Mouse (Mus musculus) granulocyte monocyte progenitor cell, adult 5-6 weeks (primary cell): ENCODE data around the gene Muc3. TPM values are rescaled to one million over a fixed set of nuclear protein-coding genes. Genes with fewer than 3 reads are reported as not detected.
"Not testable (repeated sequence)": the region's sequence is repeated elsewhere in the genome, so short reads cannot be mapped to it uniquely, and the experiment has no call there.

ENCODE experiments used
- ATAC-seq: replicated peaks from 2 replicates; pipeline ENCODE4 v1.8.0; 2016; ENCODE audit warnings: mild to moderate bottlenecking, moderate TSS enrichment, inconsistent platforms; ENCODE audit not compliant: poor library complexity, severe bottlenecking
- total RNA-seq, 2 experiments: library from RNA; stranded (forward) in 1 of 2; stranded (reverse) in 1 of 2; fragments of 200-712, 200-1000 nt in 1 of 2; fragments of >200 nt in 1 of 2; fragmentation: Nextera tagmentation in 1 of 2; gene quantifications; 2 replicates each; pipeline ENCODE4 v1.2.3; 2014 to 2017

Muc3 gene
- total RNA-seq, 2 experiments from 2014 or later, result not detected

DNA sequence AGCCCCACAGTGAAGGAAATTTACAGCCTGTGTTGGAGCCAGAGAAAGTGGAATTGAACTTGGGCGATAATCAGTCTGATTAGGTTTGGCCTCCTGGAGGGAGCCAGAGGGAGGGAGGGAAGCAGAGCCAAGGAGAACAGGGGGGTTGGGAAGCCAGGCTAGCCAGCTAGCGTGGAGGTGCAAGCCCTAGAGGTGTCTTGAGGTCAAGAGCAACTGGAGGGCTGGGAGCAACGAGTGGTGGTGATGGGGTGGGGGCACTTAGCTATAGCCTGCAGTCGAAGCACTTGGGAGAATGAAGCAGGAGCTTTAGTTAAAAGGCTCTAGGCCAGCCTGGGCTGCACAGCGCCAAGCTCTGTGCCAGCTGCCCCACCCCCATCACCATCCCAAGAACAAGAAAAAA, 19.8 kb downstream of the Muc3 start:
- no peak for ATAC-seq

DNA sequence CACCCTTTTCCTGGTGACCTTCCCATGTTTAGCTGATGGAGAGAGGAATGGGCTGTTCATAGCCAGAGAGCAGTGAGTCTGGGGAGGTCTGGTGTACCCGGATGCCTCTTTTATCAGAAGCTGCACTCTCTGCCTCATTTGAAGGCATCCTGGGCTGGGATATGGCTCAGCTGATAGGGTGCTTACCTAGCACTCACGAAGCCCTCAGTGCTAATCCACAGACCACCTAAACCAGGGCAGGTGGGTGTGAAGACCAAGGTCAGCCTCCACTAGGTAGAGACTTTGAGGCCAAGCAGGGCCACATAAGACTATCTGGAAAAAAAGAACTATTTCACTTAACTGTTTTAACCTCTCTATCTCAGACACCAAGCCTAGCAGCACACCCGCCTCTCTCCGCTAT, 25.6 kb downstream of the Muc3 start:
- ATAC-seq, result no peak

DNA sequence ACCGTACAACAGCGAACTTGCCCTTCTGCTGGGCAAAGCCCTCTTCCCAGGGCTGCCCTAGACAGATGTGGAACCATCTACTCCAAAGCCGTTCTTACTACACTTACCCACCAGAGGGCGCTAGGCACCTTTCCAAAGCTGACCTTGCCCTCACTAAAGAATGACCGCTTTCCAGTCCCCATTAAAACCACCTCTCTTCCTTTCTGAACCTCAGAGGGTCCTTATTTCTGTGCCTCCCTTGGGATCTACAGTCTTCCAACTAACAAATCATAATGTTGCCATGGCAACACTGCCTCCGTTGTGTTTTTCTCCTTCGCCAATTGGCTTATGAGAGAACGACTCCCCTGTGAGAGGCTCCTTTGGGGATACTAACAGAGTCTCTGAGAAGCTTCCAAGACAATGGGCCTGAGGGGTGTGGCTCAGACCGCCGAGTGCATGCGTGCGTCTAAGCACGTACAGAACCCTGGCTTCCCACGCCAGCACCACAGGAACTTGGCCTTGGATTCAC, 26.4 kb downstream of the Muc3 start:
- peak; percentile 83 for ATAC-seq

DNA sequence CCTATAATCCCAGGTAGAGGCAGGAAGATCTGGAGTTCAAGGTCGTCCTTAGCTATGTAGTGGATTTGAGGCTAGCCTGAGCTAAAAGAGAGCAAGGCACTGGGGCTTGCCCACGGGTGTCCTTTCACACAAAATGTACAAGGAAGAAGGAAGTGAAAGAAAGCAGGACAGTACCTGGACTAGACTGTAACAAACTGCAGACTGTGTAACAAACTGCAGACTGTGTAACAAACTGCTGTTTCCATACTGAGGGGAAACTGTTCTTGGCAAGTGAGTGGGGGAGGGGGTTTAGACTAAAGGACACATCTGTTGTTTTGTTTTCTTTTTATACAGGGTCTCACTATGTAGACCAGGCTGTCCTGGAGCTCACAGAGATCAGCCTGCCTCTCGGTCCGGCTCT, 27.8 kb downstream of the Muc3 start:
- ATAC-seq, result no peak

DNA sequence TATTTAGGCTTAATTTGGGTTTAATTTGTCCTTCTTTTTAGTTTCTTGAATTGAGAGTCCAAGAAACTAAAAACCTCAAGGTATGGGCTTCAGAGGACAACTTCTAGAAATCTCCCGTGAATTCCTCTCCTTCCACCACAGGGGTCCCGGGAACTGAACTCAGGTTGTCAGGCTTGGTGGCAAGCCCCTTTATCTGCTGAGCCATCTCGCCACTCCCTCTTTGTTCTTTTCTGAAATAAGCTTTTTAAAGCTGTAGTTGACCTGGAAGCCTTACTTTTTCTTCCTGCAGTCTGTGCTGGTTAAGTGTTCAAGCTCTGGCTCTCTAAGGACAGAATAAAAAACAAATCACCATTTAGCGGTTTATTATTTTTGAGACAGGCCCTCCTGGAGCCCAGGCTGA, 30.2 kb downstream of the Muc3 start:
- no peak for ATAC-seq

DNA sequence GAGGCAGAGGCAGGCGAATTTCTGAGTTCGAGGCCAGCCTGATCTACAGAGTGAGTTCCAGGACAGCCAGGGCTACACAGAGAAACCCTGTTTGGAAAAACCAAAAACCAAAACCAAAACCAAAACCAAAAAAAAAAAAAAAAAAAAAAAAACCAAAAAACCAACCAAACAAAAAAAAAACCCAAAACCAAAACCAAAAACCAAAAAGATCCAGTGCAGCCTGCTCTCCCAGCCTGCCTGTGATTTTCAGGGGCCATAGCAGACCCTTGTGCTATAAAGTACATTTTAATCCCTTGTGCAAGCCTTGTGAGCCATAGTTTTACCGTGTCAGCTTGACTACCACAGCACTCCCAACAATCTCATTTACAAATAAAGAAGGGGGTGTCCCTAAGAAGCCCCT, 31.1 kb downstream of the Muc3 start:
- ATAC-seq, result not testable (repeated sequence)

DNA sequence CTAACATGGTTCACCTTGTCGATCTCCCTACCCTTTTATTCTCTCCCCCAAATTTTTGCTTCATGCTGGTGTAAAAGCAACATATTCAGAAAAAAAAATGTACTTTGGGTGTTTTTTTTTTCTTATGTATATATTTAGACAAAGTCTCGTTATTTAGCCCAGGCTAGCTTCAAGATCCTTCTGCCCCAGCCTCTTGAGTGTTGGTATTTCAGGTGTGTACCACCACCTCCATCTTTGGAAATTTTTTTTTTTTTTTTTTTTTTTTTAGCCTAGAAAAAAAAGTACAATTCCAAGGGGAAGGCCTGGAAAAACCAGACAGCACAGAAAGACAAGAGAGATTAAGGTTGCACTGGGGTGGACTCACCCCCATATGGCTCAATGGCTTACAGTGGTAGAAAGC, 32.1 kb downstream of the Muc3 start:
- ATAC-seq, result no peak

DNA sequence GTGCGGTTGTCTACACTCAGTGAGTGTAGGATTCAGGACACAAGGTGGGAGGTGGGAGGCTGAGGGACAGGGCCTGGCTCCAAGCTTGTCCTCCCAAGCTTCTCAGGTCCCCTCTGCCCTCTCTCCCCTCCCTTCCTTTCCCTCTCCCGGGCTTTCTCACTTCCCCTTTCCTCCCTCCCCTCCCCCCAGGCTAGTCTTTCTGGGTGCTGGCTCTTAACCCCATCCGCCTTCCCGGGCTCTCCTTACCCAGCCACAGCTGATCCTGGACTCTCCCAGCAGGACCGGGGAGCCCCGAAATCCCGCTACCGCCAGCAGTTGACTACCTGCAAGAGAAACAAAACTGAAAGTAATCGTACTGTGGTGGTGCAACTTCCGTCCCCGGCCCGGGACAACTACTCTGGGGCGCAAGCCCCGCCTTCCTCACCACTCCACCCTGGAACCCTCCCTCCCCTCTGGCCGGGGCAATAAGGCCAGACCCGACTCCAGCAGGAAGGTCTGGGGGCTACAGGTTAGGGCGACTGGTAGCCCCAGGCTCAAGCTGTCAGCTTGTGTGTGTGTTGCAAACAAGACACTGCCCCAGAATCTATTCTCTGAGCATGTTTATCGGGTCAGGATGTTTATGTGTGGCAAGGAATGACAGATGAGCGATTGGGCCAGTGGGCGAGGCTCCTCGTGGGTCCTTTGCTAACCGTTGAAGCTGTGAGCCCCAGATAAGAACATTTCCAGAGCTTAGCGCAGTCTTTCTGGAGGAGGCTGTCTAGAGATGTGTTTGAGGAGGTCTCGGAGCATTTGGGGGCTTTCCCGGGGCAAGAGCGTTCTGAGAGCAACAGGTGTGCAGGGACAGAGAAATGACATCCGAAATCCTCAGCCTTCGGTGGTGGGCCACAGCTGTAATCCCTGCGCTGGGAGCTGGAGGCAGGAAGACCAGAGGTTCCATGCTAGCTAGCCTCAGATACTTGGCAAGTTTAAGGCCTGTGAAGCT, 33.0 kb downstream of the Muc3 start, which contains the start of gene Trim56:
TSS of gene Trim56 (minus strand) at position 344 of the 982 bp plus-strand sequence.
- ATAC-seq, result peak; percentile 94

DNA sequence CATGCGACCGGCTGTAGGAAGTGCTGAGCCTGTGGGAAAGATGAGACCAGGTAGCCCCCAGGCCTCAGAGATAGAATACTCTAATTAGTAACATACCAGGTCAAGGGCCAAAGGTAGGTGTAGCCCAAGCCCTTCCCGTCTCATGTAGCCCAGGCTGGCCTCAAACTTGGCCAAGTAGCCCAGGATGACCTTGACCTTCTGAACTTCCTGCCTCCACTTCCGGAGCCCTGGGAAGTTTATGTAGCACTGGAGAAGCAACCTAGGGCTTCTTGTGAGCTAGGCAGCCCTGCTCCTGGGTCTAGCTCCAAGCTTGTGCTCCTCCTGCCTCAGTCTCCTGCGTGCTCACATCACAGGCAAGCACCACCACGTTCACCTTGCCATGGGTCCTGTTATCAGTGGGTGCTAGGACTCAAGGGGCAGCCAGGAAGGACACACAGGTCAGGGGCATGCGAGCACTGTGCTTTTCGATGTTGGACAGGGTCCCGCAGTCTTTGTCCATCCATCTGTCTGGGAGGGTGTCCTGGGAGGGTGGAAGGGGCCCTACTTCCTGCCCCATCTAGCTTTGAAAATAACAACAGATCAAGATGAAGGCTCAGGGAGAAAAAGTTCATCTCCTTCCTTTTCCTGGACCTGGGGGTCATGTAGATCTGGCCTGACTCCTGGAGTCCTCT, 34.1 kb downstream of the Muc3 start:
- no peak for ATAC-seq

DNA sequence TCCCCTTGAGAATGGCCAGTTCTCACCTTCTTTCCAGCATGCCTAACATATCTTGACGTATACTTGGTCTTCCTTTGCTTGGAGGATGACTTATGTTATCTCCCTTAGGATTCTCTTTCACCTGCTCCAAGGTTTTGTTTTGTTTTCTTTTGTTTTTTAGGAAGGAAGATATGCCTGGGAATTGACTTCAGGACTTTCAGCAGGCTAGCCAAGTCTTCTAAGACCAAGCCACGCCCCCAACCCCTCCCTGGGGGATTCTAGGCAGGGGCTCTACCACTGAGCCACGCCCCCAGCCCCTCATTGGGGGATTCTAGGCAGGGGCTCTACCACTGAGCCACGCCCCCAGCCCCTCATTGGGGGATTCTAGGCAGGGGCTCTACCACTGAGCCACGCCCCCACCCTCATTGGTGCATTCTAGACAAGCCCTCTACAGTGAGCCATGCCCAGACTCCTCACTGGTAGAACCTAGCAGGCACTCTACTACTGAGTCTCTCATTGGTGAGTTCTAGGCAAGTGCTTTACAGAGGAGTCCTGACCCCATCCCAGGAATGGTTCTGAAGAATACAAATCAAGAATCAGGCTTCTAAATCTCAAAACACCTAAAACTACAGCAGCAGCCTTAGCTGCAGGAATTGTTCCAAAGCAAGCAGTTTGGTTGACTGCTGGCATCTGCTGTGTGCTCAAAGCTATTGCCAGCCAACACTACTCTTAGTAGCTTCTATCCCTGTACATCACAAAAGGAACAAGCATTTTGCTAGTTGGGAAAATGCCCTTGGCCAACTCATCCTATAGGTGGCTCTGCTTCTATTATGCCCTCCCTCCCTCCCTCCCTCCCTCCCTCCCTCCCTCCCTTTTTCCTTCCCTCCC, 37.3 kb downstream of the Muc3 start:
- ATAC-seq, result no peak

DNA sequence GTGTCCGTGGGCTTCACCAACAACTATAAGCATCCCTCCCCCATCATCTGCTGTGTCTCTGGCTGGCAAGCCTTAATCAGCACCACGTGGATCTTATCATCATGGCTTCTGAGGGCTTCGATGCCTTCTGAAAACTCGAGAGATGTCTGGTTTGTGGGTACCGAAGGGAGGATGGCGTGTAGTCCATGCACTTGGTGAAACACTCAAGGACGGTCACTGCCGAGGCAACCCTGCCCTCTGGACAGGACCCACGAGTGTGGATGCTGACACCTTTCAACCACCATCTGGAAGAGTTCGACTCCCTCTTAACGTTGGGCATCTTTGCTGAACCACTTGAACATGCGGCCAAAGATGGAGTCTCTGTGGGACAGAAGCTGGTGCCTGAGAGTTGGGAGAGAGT, 38.3 kb downstream of the Muc3 start:
- ATAC-seq, result no peak

DNA sequence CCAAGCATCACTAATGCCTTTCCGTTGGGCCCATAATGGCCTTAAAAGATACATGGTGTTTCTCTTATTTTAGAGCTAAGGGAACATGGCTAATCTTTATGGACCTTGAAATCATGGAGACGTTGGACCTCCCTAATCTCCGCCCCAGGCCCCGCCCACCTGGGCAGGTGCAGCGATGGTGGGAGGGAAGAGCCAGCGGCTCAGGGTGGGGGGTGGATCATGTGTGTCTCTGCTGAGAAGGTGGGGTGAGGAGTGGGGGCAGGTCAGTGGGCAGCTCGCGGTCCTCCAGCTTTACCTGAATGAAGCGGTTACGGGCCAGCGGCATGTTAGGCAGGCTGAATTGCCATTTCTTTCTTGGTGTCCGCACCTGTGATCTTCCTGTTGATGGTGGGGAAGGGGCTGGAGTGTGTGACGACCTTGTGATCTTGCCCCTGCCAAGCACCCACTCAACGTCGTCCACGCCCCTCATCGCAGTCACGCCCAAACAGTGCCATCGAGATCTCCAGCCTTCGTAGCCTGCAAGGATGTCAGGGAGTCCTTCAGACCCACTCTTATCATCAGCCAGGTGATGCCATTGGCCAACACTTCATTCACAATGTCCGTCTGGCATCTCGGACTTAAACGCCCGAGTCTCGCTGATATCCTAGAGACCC, 39.1 kb downstream of the Muc3 start:
- no peak for ATAC-seq

DNA sequence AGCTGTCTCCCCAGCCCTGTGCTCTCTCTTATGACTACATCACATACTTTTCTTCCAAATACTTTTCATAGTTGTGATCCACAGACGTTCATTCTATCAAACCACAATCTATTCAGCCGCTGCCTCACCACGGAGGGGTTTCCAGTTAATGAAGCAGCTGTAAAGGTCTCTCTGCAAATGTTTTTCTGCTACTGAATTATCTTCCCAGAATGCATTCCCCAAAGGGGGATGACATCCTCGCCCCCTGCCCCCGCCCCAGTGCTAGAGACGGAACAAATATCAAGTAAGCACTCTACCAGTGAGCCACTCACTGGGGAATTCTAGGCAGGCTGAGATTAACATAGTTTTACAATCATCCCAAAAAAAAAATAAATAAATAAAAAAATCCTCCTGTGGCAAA, 41.0 kb downstream of the Muc3 start:
- ATAC-seq, result no peak

DNA sequence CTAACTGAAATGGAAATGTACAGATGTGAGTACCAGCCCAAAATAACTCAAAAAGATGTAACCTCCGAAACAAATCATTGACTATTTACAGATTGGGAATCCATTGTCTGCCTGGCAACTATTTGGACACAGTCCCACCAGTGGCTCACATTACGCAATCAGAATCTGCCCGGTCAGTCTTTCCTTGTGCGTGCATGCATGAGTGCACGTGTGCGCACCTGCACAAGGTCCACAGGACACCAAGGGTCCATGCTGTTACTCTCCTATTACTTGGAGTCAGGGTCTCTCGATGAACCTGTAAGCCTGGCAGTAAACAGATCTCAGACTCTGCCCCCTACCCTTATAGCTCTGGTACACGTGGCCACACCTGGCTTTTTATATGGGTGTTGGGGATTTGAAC, 41.5 kb downstream of the Muc3 start:
- ATAC-seq, result no peak

DNA sequence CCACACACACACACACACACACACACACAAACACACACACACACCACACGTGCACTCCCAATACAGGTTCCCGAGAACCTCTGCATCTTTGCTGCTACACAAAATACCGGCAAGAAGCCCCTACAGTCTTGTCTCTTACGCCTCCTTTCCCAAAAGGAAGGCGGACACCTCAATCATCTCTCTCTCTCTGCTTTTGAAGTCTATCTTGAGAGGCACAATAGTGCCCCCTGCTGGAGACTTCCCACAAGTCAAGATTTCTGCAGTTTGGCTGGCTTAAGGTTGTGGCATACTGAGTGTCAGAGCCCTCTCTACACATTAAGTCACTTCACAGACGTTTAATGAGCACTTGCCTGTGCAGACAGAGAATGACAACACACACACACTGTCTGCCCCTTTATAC, 42.1 kb downstream of the Muc3 start:
- ATAC-seq, result peak; percentile 32; the same call in 1 of the 2 replicates

DNA sequence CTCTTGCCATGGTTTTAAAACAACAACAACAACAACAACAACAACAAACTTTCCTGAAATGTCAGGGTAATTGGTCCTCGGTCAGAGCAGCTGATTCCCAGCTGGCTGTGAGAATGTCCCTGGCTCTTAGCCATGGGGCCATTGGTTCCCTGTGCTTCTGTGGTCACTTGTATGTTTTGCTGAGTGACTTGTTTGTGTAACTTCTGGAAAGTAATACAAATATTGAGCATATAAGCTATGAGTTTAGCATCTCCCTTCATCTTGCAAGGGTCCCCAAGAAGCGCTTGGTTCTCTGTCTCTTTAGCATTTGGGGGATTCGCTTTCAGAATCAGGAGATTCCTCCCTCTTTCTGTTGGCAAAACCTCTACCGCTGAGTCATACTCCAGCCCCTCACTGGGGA, 42.7 kb downstream of the Muc3 start:
- ATAC-seq, result no peak

DNA sequence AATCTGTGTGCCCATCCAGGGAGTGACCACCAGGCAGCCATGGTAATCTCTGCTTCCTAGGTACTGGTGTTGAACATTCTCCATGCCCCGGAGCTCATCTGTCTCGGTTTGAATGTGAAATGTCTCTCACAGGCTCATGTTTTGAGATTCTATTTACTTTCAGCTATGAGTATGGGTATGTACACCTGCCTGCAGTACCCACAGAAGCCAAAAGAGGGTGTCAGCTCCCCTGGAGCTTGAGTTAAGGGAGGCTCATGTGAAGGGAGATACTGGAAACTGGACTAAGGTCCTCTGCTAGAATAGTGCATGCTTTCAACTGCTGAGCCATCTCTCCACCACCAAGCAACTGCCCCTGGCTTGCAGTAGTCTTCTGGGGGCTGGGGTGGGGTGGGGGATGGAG, 45.2 kb downstream of the Muc3 start:
- no peak for ATAC-seq

DNA sequence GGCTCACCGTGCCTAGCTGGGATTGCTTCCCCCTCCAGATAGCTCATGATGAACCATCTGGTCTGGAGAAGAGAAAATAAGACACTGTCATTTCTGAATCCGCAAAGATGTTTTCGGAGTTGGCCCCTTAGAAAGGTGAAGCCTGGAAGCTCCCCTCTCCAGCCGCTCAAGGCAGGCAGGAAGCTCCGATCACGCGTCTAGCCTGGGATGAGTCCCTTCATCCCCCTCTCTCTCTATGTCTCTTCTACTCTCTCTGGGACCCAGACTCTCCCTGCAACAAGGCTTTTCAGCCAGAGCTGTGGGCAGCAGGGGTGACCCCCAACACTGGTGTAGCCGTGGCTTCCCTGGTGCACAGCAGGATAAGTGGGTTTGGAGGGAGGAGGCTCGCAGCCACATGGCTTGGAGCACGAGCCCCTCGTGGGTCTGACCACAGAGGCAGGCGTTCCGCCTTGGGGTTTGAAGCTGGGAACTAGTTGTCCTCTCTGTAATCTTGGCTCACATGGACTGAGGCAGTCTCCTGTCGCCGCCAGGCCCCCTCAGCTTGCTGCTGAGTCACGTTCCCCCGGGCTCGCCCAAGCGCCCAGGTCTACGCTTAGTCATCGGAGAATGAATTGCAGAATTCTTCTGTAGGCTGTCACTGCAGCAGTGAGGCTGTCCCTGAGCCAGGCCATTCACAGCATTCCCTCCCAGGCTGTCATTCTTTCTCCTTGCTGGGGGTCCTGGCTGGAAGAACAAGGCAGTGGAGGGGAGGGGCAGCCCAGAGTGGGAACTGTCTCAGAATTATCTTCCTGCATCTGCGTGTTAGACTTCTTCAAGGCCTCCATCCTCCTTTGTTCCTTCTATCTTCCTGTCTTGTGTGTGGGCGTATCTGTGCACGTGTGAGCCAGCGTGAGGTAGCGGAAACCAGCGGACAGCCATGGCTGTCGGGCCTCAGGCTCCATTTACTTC, 46.3 kb downstream of the Muc3 start:
- peak; percentile 78 for ATAC-seq

DNA sequence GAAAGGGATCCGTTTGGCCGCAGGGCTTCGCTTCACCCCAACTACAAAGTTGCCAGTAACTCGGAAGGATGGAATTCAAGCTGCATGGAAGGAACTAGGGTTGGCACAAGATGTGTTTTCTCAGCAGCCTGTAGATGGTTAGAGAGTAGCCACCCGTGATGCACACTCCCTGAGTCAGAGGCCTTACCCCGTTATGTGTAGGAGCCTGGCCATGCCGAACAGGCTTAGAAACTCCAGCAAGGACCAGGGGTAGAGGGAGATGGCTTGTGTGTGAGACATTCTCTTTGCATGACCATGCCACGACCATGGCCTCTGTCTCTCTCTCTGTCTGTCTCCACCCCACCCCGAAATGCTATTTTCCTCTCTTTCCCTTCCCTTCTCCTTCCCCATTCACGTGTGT, 47.0 kb downstream of the Muc3 start:
- no peak for ATAC-seq
